Mouse (Mus musculus) E14TG2a.4 (cell line): Measurements from ENCODE around the gene Trim47.

ENCODE experiments used
- H3K27me3 ChIP-seq: 2 replicates; pipeline ENCODE4 v1.6.1; 2014; ENCODE audit warnings: low read length, control low read depth; ENCODE audit not compliant: insufficient read depth
- H3K36me3 ChIP-seq: 2 replicates; pipeline ENCODE4 v1.6.1; 2014; ENCODE audit warnings: low read length, control low read depth; ENCODE audit not compliant: insufficient read depth
- H3K4me1 ChIP-seq: replicated peaks from 2 replicates; pipeline ENCODE4 v1.6.1; 2014; ENCODE audit warnings: low read depth, low read length, control low read depth
- H3K4me3 ChIP-seq: replicated peaks from 2 replicates; pipeline ENCODE4 v1.5.1; 2014; ENCODE audit warnings: mild to moderate bottlenecking, low read length
- H3K9me3 ChIP-seq: 2 replicates; pipeline ENCODE4 v1.6.1; 2014; ENCODE audit warnings: low read length, control low read depth
- CTCF ChIP-seq: conservative IDR thresholded peaks from 2 replicates; pipeline ENCODE4 v1.5.1; 2014; ENCODE audit warnings: low read length
- NANOG ChIP-seq: IDR thresholded peaks from 2 replicates; pipeline ENCODE4 v1.6.1; 2014; ENCODE audit warnings: borderline replicate concordance, low read length, mixed read lengths
- POU5F1 ChIP-seq: IDR thresholded peaks from 2 replicates; pipeline ENCODE4 v1.6.1; 2014; ENCODE audit warnings: low read length, borderline replicate concordance

Trim47 gene

GRCm38 (mm10) chr11:116106154-116106962 is 20.7 kb downstream of the Trim47 start:
- Histone ChIP-seq H3K9me3 (no peaks in the 10 kb centered on the region), H3K27me3 (peaks cover 60% of the 10 kb centered on the region), H3K4me3 (peak overlapping the region; percentile 79), H3K36me3 (no peaks in the 10 kb centered on the region), H3K4me1 (peaks cover 84% of the 10 kb centered on the region)
- TF ChIP-seq CTCF = no peak
- TF ChIP-seq NANOG = no peak
- TF ChIP-seq POU5F1 = no peak

DNA sequence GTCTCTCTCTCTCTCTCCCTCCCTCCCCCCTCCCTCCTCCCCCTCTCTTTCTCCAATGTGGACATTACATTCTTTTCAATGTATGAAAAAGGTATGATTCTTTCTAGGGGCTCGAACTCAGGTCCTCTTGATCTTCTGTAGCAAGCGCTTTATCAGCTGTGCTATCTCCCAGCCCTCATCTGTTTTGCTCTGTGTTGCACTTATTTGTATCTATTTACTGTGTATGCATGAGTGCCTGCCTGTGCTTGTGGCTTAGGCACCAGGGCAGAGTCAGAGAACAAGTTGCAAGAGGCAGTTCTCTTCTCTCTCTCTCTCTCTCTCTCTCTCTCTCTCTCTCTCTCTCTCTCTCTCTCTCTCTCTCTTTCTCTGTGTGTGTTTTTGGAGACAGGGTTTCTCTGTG is 21.9 kb downstream of the Trim47 start:
- Histone ChIP-seq H3K27me3 (peaks cover 47% of the 10 kb centered on the region), H3K9me3 (no peaks in the 10 kb centered on the region), H3K4me3 (no peak overlapping the region), H3K36me3 (no peaks in the 10 kb centered on the region), H3K4me1 (peaks cover 90% of the 10 kb centered on the region)
- TF ChIP-seq NANOG (no peak), POU5F1 (no peak), CTCF (no peak)

- Histone ChIP-seq H3K36me3 (no peaks in the 10 kb centered on the region), H3K4me1 (peaks cover 96% of the 10 kb centered on the region), H3K27me3 (peaks cover 37% of the 10 kb centered on the region), H3K9me3 (no peaks in the 10 kb centered on the region), H3K4me3 (peak overlapping the region; percentile 53)
- TF ChIP-seq NANOG (no peak), POU5F1 (no peak), CTCF (no peak)
Observed at GRCm38 (mm10) chr11:116104006-116104646, 22.9 kb downstream of the Trim47 start.

DNA sequence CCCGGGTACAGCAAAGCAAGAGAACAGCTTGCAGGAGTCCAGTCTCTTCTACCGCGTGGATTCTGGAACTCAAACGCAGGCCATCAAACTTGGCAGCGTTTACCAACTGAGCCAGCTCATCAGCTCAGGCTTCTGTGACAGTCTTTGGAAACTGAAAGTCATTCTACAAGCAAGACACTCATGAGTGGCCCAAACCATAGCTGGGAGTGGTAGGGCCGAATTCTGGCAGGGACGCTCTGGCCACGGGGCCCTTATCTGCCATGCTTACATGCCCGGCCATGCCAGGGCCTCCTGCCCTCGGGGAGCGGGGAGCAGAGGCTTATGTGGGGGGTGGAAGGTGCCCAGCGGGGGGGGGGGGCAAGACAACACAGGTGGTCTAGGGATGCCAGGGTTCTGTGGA is 23.4 kb downstream of the Trim47 start:
- Histone ChIP-seq H3K4me3 (peak overlapping the region; percentile 20), H3K36me3 (no peaks in the 10 kb centered on the region), H3K27me3 (peaks cover 32% of the 10 kb centered on the region), H3K9me3 (no peaks in the 10 kb centered on the region), H3K4me1 (peaks cover 94% of the 10 kb centered on the region)
- TF ChIP-seq POU5F1 (no peak), CTCF (no peak), NANOG (no peak)

DNA sequence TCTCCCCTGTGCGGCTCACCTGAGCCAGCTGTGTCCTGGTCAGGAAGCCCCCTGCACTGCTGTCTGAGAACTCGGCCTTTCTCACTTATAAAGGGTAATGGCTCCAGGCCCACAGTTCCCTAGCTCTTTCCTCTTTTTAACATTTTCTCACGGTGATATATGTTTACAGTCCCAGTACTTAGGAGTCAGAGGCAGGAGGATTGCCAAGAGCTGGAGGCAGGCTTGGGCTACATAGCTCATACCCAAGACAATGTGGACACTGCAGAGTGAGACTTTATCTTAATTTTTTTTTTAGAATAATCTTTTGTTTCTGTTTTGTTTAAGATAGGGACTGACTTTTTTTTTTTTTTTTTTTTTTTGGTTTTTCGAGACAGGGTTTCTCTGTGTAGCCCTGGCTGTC is 24.5 kb downstream of the Trim47 start:
- TF ChIP-seq POU5F1 (no peak), NANOG (no peak), CTCF (no peak)
- H3K36me3 ChIP-seq = no peaks in the 10 kb centered on the region
- H3K4me3 ChIP-seq = peak overlapping the region; percentile 60; the same call in 1 of the 2 replicates
- H3K27me3 ChIP-seq = peaks cover 21% of the 10 kb centered on the region
- no peaks in the 10 kb centered on the region for H3K9me3 ChIP-seq
- peaks cover 83% of the 10 kb centered on the region for H3K4me1 ChIP-seq

GRCm38 (mm10) chr11:116101931-116102381 is 25.1 kb downstream of the Trim47 start:
- Histone ChIP-seq H3K9me3 (no peaks in the 10 kb centered on the region), H3K36me3 (no peaks in the 10 kb centered on the region)
- TF ChIP-seq NANOG (no peak), POU5F1 (no peak), CTCF (no peak)

DNA sequence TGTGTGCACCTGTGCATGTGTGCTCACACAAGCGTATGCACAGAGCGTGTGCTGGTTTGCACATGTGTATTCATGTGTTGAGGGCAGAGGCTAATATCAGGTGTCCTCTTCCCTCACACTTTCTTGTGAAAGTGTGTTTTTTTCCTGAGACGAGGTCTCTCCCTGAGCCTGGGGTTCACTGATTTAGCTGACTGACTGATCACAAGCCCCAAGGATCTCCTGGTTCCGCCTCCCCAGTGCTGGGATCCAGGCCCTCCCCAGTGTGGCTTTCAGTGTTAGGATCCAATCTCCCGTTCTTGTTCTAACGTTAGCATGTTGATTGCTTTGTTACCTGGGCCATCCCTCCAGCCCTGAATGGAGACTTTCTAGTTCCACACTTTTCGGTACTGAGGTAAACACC is 26.2 kb downstream of the Trim47 start:
- Histone ChIP-seq H3K36me3 (no peaks in the 10 kb centered on the region), H3K9me3 (no peaks in the 10 kb centered on the region), H3K27me3 (peaks cover 6% of the 10 kb centered on the region), H3K4me3 (no peak overlapping the region), H3K4me1 (peaks cover 67% of the 10 kb centered on the region)
- no peak for TF ChIP-seq CTCF

More at GRCm38 (mm10) chr11:116101931-116102381, 25.1 kb downstream of the Trim47 start:
- peaks cover 16% of the 10 kb centered on the region for H3K27me3 ChIP-seq
- peaks cover 78% of the 10 kb centered on the region for H3K4me1 ChIP-seq
- peak overlapping the region; percentile 60 for H3K4me3 ChIP-seq

DNA sequence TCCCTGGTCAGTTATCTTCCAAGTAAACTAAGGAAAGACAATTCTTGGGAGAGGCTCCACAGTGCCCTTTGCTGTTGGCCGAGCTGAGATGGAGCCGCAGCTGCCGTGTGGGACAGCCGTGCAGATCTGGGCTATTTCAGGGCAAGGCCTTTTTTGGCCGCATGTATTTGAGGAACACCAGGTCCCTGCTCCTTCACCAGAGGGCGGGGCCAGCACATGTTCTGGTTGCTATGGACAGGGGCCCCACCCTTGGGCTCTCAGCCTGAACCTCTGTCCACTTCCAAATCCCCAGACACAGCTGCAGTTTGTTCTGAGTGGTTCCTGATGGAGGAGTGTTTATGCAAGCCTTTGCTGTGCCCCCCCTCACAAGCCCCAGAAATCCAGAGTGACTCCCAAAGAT is 26.6 kb downstream of the Trim47 start:
- no peaks in the 10 kb centered on the region for H3K9me3 ChIP-seq
- H3K4me3 ChIP-seq = 0 out of 2 replicates have a peak overlapping the region, but pooled peaks have one; percentile 30
- no peak for TF ChIP-seq NANOG
- no peak for TF ChIP-seq CTCF
- no peak for TF ChIP-seq POU5F1
- H3K4me1 ChIP-seq = peaks cover 62% of the 10 kb centered on the region
- peaks cover 2% of the 10 kb centered on the region; the same call in 1 of the 2 replicates for H3K27me3 ChIP-seq
- no peaks in the 10 kb centered on the region for H3K36me3 ChIP-seq
